In genomic region chr8:111619936-111620335, GRCm38 (mm10) we compare ENCODE assay signal across 15 mouse cellular contexts. TPM values are rescaled to one million over a fixed set of nuclear protein-coding genes. Genes with fewer than 3 reads are reported as not detected.
A peak's percentile ranks its signal among the peaks of the same experiment; 100 is the strongest.
DNase-seq lines count a peak whose midpoint lies in the region; ATAC-seq lines count a peak whose summit lies in the region.
"Had no signal": no experiment of that assay in that cellular context is flagged by ENCODE, and none has a peak within 500 bp of the region (broad histone marks: within the 10 kb centered on the region; RNA-seq: fewer than 3 reads in every experiment).

No protein-coding gene starts in this region.

- 31% methylated on average over 1 of the region's 1 CpGs for WGBS in heart, embryonic 12.5 days
- 84% methylated on average over 1 of the region's 1 CpGs for WGBS in midbrain, embryonic 13.5 days
- WGBS in midbrain, embryonic 10.5 days: 72% methylated on average over 1 of the region's 1 CpGs

- no peaks in the 10 kb centered on the region for H3K27me3 ChIP-seq in heart, embryonic 12.5 days (replicated peaks)
- H3K27me3 ChIP-seq in midbrain, embryonic 13.5 days: no peaks in the 10 kb centered on the region
- H3K27me3 ChIP-seq in midbrain, embryonic 10.5 days (ENCODE audit: low read depth, poor library complexity, severe bottlenecking): no peaks in the 10 kb centered on the region
- H3K27me3 ChIP-seq: forebrain, embryonic 15.5 days; liver, embryonic 12.5 days had no signal

- no peak overlapping the region for H3K4me3 ChIP-seq in heart, embryonic 12.5 days
- H3K4me3 ChIP-seq in midbrain, embryonic 13.5 days (replicated peaks): no peak overlapping the region
- H3K4me3 ChIP-seq in midbrain, embryonic 10.5 days: no peak overlapping the region
- H3K4me3 ChIP-seq: forebrain, embryonic 15.5 days; liver, embryonic 12.5 days had no signal

- no peak for ATAC-seq in heart, embryonic 12.5 days (ENCODE audit: insufficient number of reproducible peaks, low FRiP score)
- ATAC-seq in midbrain, embryonic 13.5 days: no peak
- ATAC-seq: forebrain, embryonic 15.5 days; liver, embryonic 12.5 days had no signal

- H3K36me3 ChIP-seq in heart, embryonic 12.5 days: peaks cover 20% of the 10 kb centered on the region; the same call in 1 of the 2 replicates
- peaks cover 49% of the 10 kb centered on the region for H3K36me3 ChIP-seq in midbrain, embryonic 13.5 days
- H3K36me3 ChIP-seq in midbrain, embryonic 10.5 days: peaks cover 57% of the 10 kb centered on the region

- no peak overlapping the region for H3K4me2 ChIP-seq in heart, embryonic 12.5 days
- no peak overlapping the region for H3K4me2 ChIP-seq in midbrain, embryonic 13.5 days (replicated peaks)
- H3K4me2 ChIP-seq: forebrain, embryonic 15.5 days; liver, embryonic 12.5 days had no signal

- no peak overlapping the region for H3K27ac ChIP-seq in heart, embryonic 12.5 days (ENCODE audit: poor library complexity, severe bottlenecking)
- peak overlapping the region; percentile 21; the same call in 1 of the 2 replicates for H3K27ac ChIP-seq in midbrain, embryonic 13.5 days
- H3K27ac ChIP-seq in midbrain, embryonic 10.5 days (replicated peaks): no peak overlapping the region
- H3K27ac ChIP-seq: forebrain, embryonic 15.5 days; kidney, postnatal 0 days; liver, embryonic 12.5 days had no signal

- DNase-seq in heart, adult 18-20 months: peak; percentile 65 to 77
- no peak for DNase-seq in midbrain, embryonic 10.5 days (ENCODE audit: low spot score)
- DNase-seq in fibroblast of lung, adult 2 months (ENCODE audit: low read depth): peak; percentile 59
- peak; percentile 47 for DNase-seq in heart, postnatal 4 days
- no peak for DNase-seq in c-Kit-positive CD71-positive TER-119-positive erythroid progenitor cells, embryonic 14.5 days (ENCODE audit: low spot score)
- DNase-seq in left cerebral cortex, adult 8-10 months (ENCODE audit: low spot score in 2 of 2): no peak
- DNase-seq: cerebellum, adult 8-10 months; retina, postnatal 1 day had no signal

- no peak overlapping the region for H3K9ac ChIP-seq in heart, embryonic 12.5 days
- H3K9ac ChIP-seq in midbrain, embryonic 13.5 days (replicated peaks): no peak overlapping the region
- H3K9ac ChIP-seq: forebrain, embryonic 15.5 days; liver, embryonic 12.5 days had no signal

- H3K9me3 ChIP-seq in heart, embryonic 12.5 days (replicated peaks): no peaks in the 10 kb centered on the region
- H3K9me3 ChIP-seq in midbrain, embryonic 13.5 days: no peaks in the 10 kb centered on the region
- no peaks in the 10 kb centered on the region for H3K9me3 ChIP-seq in midbrain, embryonic 10.5 days (replicated peaks)
- H3K9me3 ChIP-seq: forebrain, embryonic 15.5 days; liver, embryonic 12.5 days; megakaryocyte, embryonic 14.5 days had no signal

- H3K4me1 ChIP-seq in heart, embryonic 12.5 days (replicated peaks): peaks cover 42% of the 10 kb centered on the region
- H3K4me1 ChIP-seq in midbrain, embryonic 13.5 days (replicated peaks): peaks cover 33% of the 10 kb centered on the region; the same call in 1 of the 2 replicates
- peaks cover 11% of the 10 kb centered on the region for H3K4me1 ChIP-seq in midbrain, embryonic 10.5 days

RNA-seq across cellular contexts. Expression of gene Ldhd, which starts 10.2 kb away (rescaled TPM):
- total RNA-seq in heart, adult 18-20 months (2021): 10 to 100 TPM; 49.2 to 51.1 TPM
- 0.70 and 0.92 TPM in 2 replicates for polyA plus RNA-seq in heart, embryonic 12.5 days (2016; fragmentation: Nextera tagmentation; extraction: Ambion mirVana)
- polyA plus RNA-seq in midbrain, embryonic 13.5 days (2015; fragmentation: Nextera tagmentation; extraction: Ambion mirVana): 0.39 and 0.50 TPM in 2 replicates
- polyA plus RNA-seq in midbrain, embryonic 10.5 days (2016; fragmentation: Nextera tagmentation; extraction: Ambion mirVana): 0.09 and 0.12 TPM in 2 replicates
- 1 to 10 TPM; 2.7 to 3.8 TPM for total RNA-seq in heart, postnatal 4 days (2021)
- total RNA-seq in left cerebral cortex, adult 8-10 months (2022): 10 to 100 TPM; 10.6 to 11.4 (median 10.8) TPM
- polyA plus RNA-seq: embryonic facial prominence, embryonic 11.5 days had no signal

RNA-seq across cellular contexts. Expression of gene Zfp1, which starts 23.3 kb away (rescaled TPM):
- 1 to 10 TPM; 6.5 to 7.4 TPM for total RNA-seq in heart, adult 18-20 months (2021)
- 14.4 and 15.6 TPM in 2 replicates for polyA plus RNA-seq in heart, embryonic 12.5 days (2016; fragmentation: Nextera tagmentation; extraction: Ambion mirVana)
- 28.8 and 29.2 TPM in 2 replicates for polyA plus RNA-seq in midbrain, embryonic 13.5 days (2015; fragmentation: Nextera tagmentation; extraction: Ambion mirVana)
- polyA plus RNA-seq in midbrain, embryonic 10.5 days (2016; fragmentation: Nextera tagmentation; extraction: Ambion mirVana): 22.2 and 22.4 TPM in 2 replicates
- total RNA-seq in heart, postnatal 4 days (2021): 10 to 100 TPM; 10.1 to 10.5 TPM
- 10 to 100 TPM; 22.1 to 25.2 (median 24.1) TPM for total RNA-seq in left cerebral cortex, adult 8-10 months (2022)

Comparison
In these comparisons a context has a peak if more than half of its experiments do, and no peak if none do; other contexts are left out.
1. RNA of gene Ldhd, which starts 10.2 kb away (total RNA-seq): 49.2 to 51.1 TPM in heart, adult 18-20 months; 10.6 to 11.4 TPM in left cerebral cortex, adult 8-10 months and 2.7 to 3.8 TPM in heart, postnatal 4 days; every median in the first group is over 4 times any median in the second.
2. DNase-seq: peak in heart, adult 18-20 months (2 of 2), fibroblast of lung, adult 2 months (single experiment) and heart, postnatal 4 days (single experiment); none in midbrain, embryonic 10.5 days (single experiment), c-Kit-positive CD71-positive TER-119-positive erythroid progenitor cells, embryonic 14.5 days (single experiment) and left cerebral cortex, adult 8-10 months (0 of 2).